ENCODE assay signal across 11 mouse cellular contexts in the genomic region with DNA sequence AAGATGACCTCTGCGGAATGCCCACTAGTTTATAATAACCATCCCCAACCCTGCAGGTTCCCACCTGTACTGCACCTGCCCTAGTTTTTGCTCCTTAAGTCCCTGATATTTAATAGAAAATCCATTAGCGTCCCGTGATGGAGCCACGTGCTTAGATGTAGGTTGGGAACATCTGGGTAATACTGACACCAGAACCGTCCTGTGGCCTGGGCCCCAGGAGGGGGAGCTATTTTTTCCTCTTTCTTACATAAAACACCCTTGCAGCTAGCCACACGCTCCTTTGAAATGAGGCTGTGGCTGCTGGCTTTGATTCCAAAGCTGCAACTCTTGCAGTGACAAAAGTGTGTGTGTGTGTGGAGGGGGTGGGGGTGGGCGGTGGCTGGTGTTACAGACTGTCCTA. TPM values are rescaled to one million over a fixed set of nuclear protein-coding genes. Genes with fewer than 3 reads are reported as not detected.
"Had no signal": no experiment of that assay in that cellular context is flagged by ENCODE, and none has a peak within 500 bp of the region (broad histone marks: within the 10 kb centered on the region; RNA-seq: fewer than 3 reads in every experiment).

No protein-coding gene starts in this region.

- H3K9me3 ChIP-seq: limb, embryonic 12.5 days; liver, embryonic 13.5 days; lung, embryonic 15.5 days; midbrain, embryonic 13.5 days; neural tube, embryonic 12.5 days; stomach, embryonic 15.5 days had no signal

- H3K4me3 ChIP-seq: limb, embryonic 12.5 days; liver, embryonic 13.5 days; lung, embryonic 15.5 days; midbrain, embryonic 13.5 days; neural tube, embryonic 12.5 days; stomach, embryonic 15.5 days had no signal

- H3K27ac ChIP-seq: limb, embryonic 12.5 days; liver, embryonic 13.5 days; lung, embryonic 15.5 days; midbrain, embryonic 13.5 days; neural tube, embryonic 12.5 days; stomach, embryonic 15.5 days had no signal

- H3K36me3 ChIP-seq: limb, embryonic 12.5 days; liver, embryonic 13.5 days; lung, embryonic 15.5 days; midbrain, embryonic 13.5 days; neural tube, embryonic 12.5 days; stomach, embryonic 15.5 days had no signal

- DNase-seq: liver, embryonic 13.5 days had no signal

- H3K9ac ChIP-seq: limb, embryonic 12.5 days; liver, embryonic 13.5 days; liver, postnatal 0 days; lung, embryonic 15.5 days; midbrain, embryonic 13.5 days; neural tube, embryonic 12.5 days; stomach, embryonic 15.5 days had no signal

- ATAC-seq: liver, postnatal 0 days; midbrain, embryonic 13.5 days had no signal

- H3K4me2 ChIP-seq: limb, embryonic 12.5 days; liver, embryonic 13.5 days; lung, embryonic 15.5 days; midbrain, embryonic 13.5 days; neural tube, embryonic 12.5 days; stomach, embryonic 15.5 days had no signal

RNA-seq across cellular contexts. Expression of a gene that starts 2.1 kb away (rescaled TPM):
- total RNA-seq: monocyte, adult 5-6 weeks; neutrophil, adult 5-6 weeks had no signal
- polyA plus RNA-seq: liver, embryonic 13.5 days; liver, postnatal 0 days; spleen, adult 2 months; thymus, postnatal 0 days had no signal
